Mouse (Mus musculus) testis, postnatal 10 days (tissue): ENCODE measurements around the gene Ntrk3.
A peak's percentile ranks its signal among the peaks of the same experiment; 100 is the strongest.

Source experiments
- DNase-seq: peaks from one replicate; pipeline ENCODE4 v3.0.0; 2021; ENCODE audit warnings: low spot score

The Ntrk3 gene

GRCm38 (mm10) chr7:78520243-78520927 lies 217.4 kb downstream of the Ntrk3 start:
- DNase-seq = no peak

DNA sequence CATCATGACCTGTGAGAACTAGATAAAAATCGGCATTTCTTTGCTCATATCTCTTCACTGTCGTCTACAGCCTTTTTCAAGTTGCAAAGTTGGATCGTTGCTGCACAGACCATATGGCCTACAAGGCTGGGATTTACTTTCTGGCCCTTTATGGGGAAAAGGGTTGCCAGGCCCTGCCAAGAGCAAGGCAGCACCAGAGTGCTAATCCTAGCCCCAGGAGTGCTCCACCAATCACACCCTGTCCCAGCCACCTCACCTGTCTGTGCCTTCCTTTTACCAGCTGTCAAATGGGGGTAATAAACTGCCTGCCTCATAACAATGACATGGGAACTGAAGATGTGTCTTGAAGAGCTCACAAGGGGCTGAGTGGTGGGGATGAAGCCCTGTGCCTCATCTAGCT lies 218.1 kb downstream of the Ntrk3 start:
- DNase-seq = no peak

DNA sequence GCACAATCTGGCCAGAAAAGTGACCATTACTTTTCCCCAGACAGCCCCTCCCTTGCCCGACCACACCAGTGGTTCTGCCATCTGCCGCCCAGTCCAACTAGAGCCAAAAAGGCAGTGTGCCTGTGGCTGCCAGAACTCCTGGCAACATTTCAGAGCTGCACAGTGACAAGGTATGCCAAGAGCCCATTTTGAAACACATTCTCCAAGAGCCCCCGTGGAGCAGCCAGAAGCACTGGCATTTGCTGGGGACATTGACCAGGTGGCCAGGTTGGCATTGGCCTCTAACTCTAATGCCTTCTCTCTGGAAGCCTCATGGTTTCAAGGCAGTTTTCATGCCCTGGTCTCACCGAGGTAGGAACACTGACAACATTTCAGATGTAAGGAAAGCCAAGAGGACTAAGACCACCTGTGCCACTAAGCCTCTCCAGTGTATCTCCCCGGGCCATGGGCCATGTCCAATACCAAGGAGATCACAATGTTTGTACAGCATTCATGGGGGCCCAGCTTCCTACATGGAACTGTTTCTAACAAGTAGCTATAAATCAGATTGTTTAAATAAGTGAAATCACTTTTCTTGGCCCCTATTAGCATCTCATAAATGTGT lies 218.9 kb downstream of the Ntrk3 start:
- no peak for DNase-seq

- no peak for DNase-seq
These were observed 222.7 kb downstream of the Ntrk3 start for GRCm38 (mm10) chr7:78515042-78515609.

GRCm38 (mm10) chr7:78507032-78507611 lies 230.7 kb downstream of the Ntrk3 start:
- no peak for DNase-seq

GRCm38 (mm10) chr7:78500863-78501262 lies 236.9 kb downstream of the Ntrk3 start:
- DNase-seq = no peak

DNA sequence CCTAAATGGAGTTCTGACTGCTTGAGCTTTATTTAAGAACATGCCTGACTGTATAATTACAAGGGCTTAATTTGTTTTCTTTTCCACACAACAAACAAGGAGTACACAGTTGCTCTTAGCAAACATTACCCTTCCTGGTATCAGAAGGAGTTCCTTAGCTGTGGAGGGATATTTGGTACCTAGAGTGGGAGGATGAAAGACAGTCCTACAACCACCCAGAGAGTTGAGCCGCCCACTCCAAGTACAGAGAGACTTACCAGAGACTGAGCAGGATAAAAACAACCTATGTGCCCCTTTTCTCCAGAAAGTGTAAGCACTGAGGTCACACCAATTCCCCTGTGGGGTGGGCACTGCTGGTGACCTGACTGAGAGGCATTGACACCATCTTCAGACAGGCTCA lies 237.8 kb downstream of the Ntrk3 start:
- no peak for DNase-seq

GRCm38 (mm10) chr7:78498356-78498755 lies 239.5 kb downstream of the Ntrk3 start:
- DNase-seq = no peak

GRCm38 (mm10) chr7:78497819-78498218 lies 240.0 kb downstream of the Ntrk3 start:
- DNase-seq = peak; percentile 54

GRCm38 (mm10) chr7:78493591-78493990 lies 244.2 kb downstream of the Ntrk3 start:
- no peak for DNase-seq

- peak; percentile 43 for DNase-seq
These were observed 246.6 kb downstream of the Ntrk3 start for GRCm38 (mm10) chr7:78491176-78491575.

GRCm38 (mm10) chr7:78484290-78484689 lies 253.5 kb downstream of the Ntrk3 start:
- DNase-seq = no peak

DNA sequence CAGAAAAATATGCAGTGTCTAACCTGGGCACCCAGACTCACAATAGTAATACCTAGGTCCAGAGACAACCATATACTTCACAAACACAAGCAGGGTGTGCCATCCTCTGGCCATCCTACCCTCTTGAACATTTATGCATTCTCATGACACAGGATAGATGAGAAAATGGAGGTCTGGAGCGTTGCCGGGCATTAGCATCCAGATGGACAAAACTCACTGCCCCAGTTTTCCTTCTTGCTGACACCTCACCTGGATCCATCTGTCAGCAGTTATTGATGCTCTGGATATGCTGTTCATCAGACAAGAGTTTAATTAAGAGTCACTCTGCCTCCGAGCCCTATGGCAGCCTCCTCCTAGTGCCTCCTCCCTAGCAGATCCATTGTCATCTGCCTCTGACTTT lies 254.1 kb downstream of the Ntrk3 start:
- no peak for DNase-seq

- no peak for DNase-seq
These were observed 254.8 kb downstream of the Ntrk3 start for GRCm38 (mm10) chr7:78483061-78483460.

GRCm38 (mm10) chr7:78478881-78479280 lies 258.9 kb downstream of the Ntrk3 start:
- DNase-seq = no peak

DNA sequence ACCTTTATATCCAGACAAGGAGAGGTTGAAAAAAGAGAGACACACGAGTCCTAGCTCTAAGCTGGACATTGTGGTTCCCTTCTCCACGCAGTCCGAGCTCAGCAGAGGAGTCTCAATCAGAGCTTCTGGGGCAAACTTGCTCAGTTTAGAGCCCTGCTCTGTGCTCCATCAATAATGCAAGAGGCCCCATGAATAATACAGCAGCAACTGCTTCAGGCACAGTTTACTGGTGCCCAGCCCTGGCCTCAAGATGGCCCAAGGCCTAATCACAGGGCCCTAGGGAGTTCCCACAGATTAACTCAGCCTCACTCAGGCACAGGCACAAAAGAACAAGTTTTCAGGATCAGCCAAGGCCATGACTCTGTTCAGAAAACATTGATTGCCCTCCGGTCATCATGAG lies 266.1 kb downstream of the Ntrk3 start:
- no peak for DNase-seq

- no peak for DNase-seq
These were observed 266.5 kb downstream of the Ntrk3 start for GRCm38 (mm10) chr7:78471270-78471669.

DNA sequence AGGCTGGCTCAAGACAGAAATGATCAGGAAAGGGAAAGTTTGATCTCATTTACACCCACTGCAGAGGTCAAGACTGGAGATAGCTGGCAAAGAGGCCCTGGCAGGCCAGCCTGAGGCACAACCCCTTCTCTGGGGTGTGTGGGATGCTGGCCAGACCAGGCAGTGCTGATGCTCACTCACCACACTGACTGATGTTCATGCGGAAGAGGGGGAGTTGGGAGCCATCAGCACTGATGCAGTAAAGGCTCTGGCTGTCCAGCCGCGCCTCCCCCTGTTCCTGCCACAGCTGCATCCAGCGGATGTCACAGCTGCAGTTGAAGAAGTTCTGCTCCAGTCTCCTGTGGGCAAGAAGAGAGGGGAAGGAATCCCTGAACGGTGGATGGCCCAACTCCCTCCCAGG lies 275.2 kb downstream of the Ntrk3 start:
- DNase-seq = no peak

DNA sequence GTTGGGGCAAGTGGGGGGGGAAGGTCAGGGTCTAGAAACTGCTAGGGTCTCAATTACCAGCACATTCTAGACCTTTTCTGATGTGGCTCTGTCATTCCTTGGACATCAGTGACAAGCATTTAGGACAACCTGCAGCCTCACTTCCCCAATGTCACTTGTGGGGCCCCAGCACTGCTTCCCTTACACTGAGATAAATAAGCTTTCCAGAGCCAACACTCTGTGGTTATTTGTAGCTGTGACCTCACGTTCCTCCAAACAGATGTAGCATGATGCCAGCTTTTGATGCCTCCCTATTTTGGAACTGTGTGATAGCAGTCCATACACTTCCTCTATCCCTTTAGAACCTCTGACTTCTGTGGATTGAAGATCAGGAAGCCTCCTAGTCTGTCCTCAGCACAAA lies 278.8 kb downstream of the Ntrk3 start:
- DNase-seq = no peak

DNA sequence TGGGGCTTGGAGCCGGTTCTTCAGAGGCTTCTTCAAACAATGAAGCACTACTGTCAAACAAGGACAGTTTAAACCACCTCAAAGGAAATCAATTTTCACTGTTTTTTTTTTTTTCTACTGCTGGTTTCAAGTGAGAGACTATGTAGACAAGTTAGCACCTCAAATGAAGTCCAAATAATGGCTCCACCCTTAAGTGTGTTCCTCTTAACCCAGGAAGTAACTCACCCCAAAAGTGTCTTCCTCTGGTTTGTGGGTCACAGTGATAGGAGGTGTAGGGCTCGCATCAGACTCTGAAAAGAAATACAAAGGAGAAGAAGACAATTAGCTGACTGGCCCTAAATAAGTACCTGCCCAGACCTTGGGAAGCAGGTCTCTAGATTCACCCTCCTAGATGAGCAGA lies 286.1 kb downstream of the Ntrk3 start:
- no peak for DNase-seq

- no peak for DNase-seq
These were observed 287.8 kb downstream of the Ntrk3 start for GRCm38 (mm10) chr7:78449909-78450592.

DNA sequence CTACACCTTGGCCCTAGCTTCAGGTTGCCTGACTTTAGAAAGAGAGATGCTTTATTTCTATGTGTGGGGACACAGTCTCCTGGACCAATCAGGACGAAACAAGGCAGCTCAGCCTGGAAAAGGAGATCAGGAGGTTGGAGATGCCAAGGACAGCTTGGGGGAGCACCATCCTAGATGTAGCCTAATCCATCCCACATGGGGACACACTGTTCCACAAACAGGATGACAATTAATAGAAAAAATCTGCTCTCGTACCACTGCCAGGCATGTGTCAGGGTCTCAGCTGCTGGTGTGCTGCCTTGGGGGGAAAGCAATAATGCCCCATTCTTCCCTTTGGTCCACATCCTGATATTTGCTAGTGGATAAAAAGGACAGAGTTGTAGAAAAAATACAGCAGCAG lies 289.0 kb downstream of the Ntrk3 start:
- DNase-seq = no peak
